Mouse (Mus musculus) bone marrow macrophage, adult 2 months (primary cell): ENCODE measurements around the gene Hipk2. TPM values are rescaled to one million over a fixed set of nuclear protein-coding genes. Genes with fewer than 3 reads are reported as not detected.

Experiments used
- H3K27ac ChIP-seq: 2 replicates; pipeline ENCODE4 v1.5.1; 2012; ENCODE audit warnings: low read depth, low read length; ENCODE audit not compliant: insufficient read depth
- H3K4me1 ChIP-seq: 2 replicates; pipeline ENCODE4 v1.6.1; 2012; ENCODE audit warnings: low read length; ENCODE audit not compliant: control insufficient read depth, insufficient read depth
- H3K4me3 ChIP-seq: 2 replicates; pipeline ENCODE4 v1.5.1; 2012; ENCODE audit warnings: mild to moderate bottlenecking, low read length, moderate library complexity; ENCODE audit not compliant: insufficient read depth
- CTCF ChIP-seq: IDR thresholded peaks from 2 replicates; pipeline ENCODE4 v1.5.1; 2012; ENCODE audit warnings: low read depth, mild to moderate bottlenecking, low read length, moderate library complexity
- POLR2A ChIP-seq: IDR thresholded peaks from 2 replicates; pipeline ENCODE4 v1.6.1; 2012; ENCODE audit warnings: mild to moderate bottlenecking, low read depth, low read length, borderline replicate concordance
- polyA plus RNA-seq: library from polyadenylated mRNA; stranded (reverse); fragments of >200 nt; gene quantifications from 2 replicates; pipeline ENCODE4 v1.2.4, GENCODE M21; 2012; ENCODE audit not compliant: missing spikeins, insufficient read depth, insufficient read length

The Hipk2 gene
- polyA plus RNA-seq, 1 experiment, result 20.9 TPM

- TF ChIP-seq CTCF, result no peak
- no peak for TF ChIP-seq POLR2A
- Histone ChIP-seq H3K4me1 (peaks cover 50% of the 10 kb centered on the region), H3K27ac (peak overlapping the region; percentile 80), H3K4me3 (no peak overlapping the region)
These were observed 52.8 kb downstream of the Hipk2 start for GRCm38 (mm10) chr6:38823164-38823563.

DNA sequence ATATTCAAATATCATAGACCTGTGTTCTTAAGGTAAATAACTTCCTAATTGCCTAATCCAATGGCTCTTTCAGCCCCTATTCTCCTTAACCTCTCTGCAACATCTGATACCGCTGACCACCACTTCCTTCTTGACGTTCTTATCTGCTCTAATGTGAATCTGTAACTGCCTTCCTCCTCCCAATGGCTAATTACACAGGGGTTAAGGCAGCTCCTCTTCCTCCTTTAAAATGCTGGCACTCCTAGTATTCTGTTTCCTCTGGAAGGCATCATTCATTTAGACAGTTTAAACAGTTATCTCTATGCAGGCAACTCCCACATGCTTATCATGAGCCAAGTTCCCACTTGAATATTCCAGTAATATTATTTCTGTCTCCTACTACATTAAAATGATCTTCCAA lies 54.3 kb downstream of the Hipk2 start:
- TF ChIP-seq CTCF (no peak), POLR2A (no peak)
- H3K4me1 ChIP-seq, result peaks cover 46% of the 10 kb centered on the region
- H3K27ac ChIP-seq, result no peak overlapping the region
- H3K4me3 ChIP-seq, result no peak overlapping the region

GRCm38 (mm10) chr6:38820862-38821261 lies 55.1 kb downstream of the Hipk2 start:
- Histone ChIP-seq H3K4me3 (no peak overlapping the region), H3K27ac (no peak overlapping the region), H3K4me1 (peaks cover 48% of the 10 kb centered on the region)
- TF ChIP-seq POLR2A (no peak), CTCF (no peak)

GRCm38 (mm10) chr6:38816216-38816615 lies 59.7 kb downstream of the Hipk2 start:
- Histone ChIP-seq H3K4me3 (no peak overlapping the region), H3K27ac (no peak overlapping the region), H3K4me1 (peaks cover 20% of the 10 kb centered on the region)
- TF ChIP-seq POLR2A, result no peak
- no peak for TF ChIP-seq CTCF

DNA sequence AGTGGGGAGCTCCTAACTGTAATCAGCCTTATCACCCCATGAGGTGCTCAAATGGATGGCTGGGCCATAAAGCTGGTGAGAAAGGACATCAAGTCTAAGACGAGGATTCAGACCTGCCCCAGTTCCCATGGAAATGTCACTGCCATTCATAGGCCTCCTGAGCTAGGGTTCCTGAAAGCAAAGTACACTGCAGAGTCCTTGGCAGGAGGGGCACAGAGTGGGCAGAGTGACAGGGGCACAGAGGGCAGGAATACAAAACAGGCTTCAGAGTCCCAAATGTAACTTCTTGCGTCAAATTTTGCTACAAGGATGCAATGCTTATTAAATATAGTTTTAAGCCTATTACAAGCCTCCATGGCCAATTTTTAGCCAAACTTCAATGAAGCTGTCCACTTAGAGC lies 60.4 kb downstream of the Hipk2 start:
- Histone ChIP-seq H3K4me3 (no peak overlapping the region), H3K27ac (no peak overlapping the region), H3K4me1 (peaks cover 21% of the 10 kb centered on the region)
- TF ChIP-seq CTCF (no peak), POLR2A (no peak)

DNA sequence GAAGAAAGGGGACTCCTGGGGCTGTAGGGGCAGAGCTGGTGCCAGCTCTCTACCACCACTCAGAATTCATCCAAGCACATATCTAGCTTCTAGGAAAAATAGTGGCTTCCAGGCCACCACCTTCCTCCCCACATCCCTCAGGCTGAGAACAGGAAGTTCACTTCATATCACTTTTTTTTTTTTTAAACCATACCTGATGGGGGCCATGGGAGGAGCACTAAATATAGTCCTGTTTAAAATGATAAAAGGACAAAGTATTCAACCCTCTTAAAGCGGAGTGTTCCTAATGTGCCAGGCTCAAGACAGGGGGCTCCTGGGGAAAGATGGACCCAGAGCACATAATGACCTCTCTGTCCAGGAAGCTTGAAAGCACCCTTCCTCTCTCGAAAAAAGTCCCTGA lies 61.3 kb downstream of the Hipk2 start:
- H3K4me3 ChIP-seq, result no peak overlapping the region
- H3K27ac ChIP-seq, result no peak overlapping the region
- H3K4me1 ChIP-seq, result peaks cover 28% of the 10 kb centered on the region
- TF ChIP-seq CTCF, result no peak
- no peak for TF ChIP-seq POLR2A

DNA sequence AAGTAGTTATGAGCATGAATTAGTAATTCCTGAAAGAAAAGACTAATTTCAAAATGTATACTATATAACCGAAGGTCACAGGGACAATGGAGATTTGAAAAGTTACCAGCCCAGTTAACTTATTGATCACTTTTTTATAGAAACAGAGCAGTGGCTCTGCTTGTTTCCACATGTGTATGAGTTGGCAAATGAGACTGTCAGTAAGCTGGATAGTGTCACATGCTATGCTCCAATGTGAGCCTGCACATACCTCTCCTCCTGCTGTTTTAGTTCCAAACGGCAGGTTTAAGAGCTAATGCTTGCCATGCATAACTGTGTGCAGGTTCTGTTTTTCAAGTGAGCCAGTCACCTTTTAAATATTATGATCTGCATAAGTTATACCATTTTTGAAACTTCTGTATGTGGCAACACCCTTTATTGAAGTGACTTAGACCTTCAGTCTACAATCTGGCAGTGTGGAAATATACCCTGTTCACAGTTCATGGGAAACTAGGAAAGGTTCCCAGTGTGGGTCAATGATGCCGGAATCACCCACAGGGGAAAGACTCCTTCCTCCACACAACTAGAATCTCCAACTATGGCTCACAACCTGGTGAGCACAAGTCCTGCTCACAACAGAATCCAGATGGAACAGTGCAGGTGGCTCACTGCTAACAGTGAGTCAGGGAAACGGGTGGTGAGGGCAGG lies 64.4 kb downstream of the Hipk2 start:
- Histone ChIP-seq H3K4me1 (peaks cover 50% of the 10 kb centered on the region), H3K4me3 (no peak overlapping the region), H3K27ac (no peak overlapping the region)
- no peak for TF ChIP-seq POLR2A
- no peak for TF ChIP-seq CTCF

DNA sequence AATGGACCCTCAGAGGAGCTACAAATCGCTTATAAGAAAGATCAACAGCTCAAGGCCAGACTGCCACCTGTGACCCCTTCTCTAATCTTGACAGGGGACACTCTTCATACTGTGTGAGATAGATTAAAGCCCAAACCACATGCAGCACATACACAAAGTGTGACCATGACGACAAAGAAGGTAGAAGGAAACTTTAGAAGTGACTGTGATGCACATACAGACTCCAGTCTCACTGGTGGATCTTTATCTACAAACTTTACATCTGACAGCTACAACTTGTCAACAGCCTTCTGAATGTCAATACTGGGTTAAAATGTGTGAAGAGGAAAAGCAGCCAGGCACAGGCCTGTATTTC lies 65.9 kb downstream of the Hipk2 start:
- TF ChIP-seq CTCF, result no peak
- TF ChIP-seq POLR2A, result no peak
- Histone ChIP-seq H3K27ac (peak overlapping the region; percentile 59), H3K4me3 (no peak overlapping the region), H3K4me1 (peaks cover 62% of the 10 kb centered on the region)

DNA sequence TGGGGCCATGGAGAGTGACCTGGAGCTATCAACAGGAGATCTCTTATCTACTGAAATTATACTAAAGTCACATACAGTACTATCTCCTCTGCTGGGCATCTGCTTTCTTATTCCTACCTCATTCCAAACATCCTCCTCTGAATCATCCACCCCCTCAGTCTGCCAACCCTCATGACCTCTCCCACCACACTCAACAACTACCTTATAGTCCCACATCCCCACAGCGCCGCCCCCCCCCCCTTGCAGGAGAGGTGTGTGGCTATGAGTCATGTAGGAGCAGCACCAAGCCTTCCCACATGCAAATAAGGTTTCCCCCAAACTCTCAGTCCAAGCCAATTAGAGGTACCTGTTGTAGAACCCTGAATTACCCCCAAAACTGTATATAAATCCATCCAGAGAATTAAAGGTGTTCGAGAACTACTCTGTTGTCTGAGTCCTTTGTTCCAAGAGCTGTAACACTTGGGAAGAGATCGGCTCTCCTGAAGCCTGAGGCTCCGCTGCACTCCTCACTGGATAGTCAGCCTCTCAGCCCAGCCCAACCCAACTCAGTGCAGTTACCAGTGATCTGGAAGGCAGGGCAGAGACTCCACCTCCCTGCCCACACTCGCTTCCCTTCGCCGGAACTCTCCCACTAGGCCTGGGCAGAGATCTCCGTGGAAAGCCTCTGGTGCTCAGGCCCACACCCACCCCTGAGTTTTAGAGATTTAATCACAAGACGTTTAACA lies 66.4 kb downstream of the Hipk2 start:
- H3K4me3 ChIP-seq, result no peak overlapping the region
- peaks cover 67% of the 10 kb centered on the region for H3K4me1 ChIP-seq
- no peak for TF ChIP-seq POLR2A
- no peak for TF ChIP-seq CTCF
- H3K27ac ChIP-seq, result peak overlapping the region; percentile 59

- Histone ChIP-seq H3K4me3 (no peak overlapping the region), H3K4me1 (peaks cover 67% of the 10 kb centered on the region), H3K27ac (peak overlapping the region; percentile 44)
- TF ChIP-seq CTCF, result no peak
- no peak for TF ChIP-seq POLR2A
These were observed 67.6 kb downstream of the Hipk2 start for GRCm38 (mm10) chr6:38808317-38808716.

DNA sequence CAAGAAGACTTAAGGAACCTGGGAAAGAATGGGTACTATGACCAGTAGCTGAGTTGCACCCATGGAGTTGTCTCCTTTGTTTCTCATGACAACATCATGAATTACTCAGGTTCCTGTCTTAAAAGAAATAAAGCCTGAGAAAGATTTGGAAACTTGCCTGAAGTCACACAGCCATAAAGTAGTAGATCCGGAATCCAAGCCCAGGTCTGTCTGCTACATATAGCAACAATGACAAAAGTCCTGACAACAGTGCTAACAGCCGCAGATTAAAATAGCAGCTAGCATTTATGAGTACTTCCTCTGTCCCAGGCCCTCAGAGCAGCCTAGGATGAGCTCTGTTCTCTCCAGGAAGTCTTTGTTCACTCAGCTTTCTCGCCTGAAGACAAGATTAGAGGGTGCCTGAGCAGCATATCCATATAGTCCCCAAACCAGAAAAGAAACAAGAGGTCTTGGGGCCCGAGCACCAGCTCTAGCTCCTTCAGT lies 69.0 kb downstream of the Hipk2 start:
- Histone ChIP-seq H3K4me3 (no peak overlapping the region), H3K27ac (peak overlapping the region; percentile 79), H3K4me1 (peaks cover 65% of the 10 kb centered on the region)
- TF ChIP-seq POLR2A (no peak), CTCF (no peak)
